Comparison of ENCODE assay signal across 1 mouse cellular context in genomic region chr5:77252115-77252827, GRCm38 (mm10).
TF ChIP-seq lines count a peak whose summit lies in the region.

No protein-coding gene starts in this region.

TF ChIP-seq in CH12.LX, 34 proteins besides CTCF, POLR2A, EP300 and RAD21 (continued from another document):
- TF ChIP-seq ZNF384 (IDR thresholded peaks at IDR 0.05; ENCODE audit: low read depth, low read length) (peak; percentile 25; the same call in 1 of the 2 replicates), MAZ (IDR thresholded peaks at IDR 0.05; ENCODE audit: low read depth, low read length) (0 out of 2 replicates have a peak, but pooled peaks have one; percentile 34), BHLHE40 (IDR thresholded peaks at IDR 0.05; ENCODE audit: low read depth, low read length) (peak; percentile 64), JUND (conservative IDR thresholded peaks at IDR 0.05; ENCODE audit: low read depth, low read length) (peak; percentile 88), CHD2 (IDR thresholded peaks at IDR 0.05; ENCODE audit: low read length) (peak; percentile 26; the same call in 1 of the 2 replicates), MXI1 (IDR thresholded peaks at IDR 0.05; ENCODE audit: low read depth, low read length) (peak; percentile 33; the same call in 1 of the 2 replicates), NRF1 (IDR thresholded peaks at IDR 0.05; ENCODE audit: low read depth, low read length) (no peak), ELF1 (IDR thresholded peaks at IDR 0.05; ENCODE audit: low read depth, low read length) (no peak), MAFK (IDR thresholded peaks at IDR 0.05; ENCODE audit: insufficient replicate concordance, low read length) (peak; percentile 72; the same call in 1 of the 2 replicates), KAT2A (IDR thresholded peaks at IDR 0.05; ENCODE audit: insufficient replicate concordance, low read length) (no peak), MAX (IDR thresholded peaks at IDR 0.05; ENCODE audit: low read length) (0 out of 2 replicates have a peak, but pooled peaks have one; percentile 14), RCOR1 (conservative IDR thresholded peaks at IDR 0.05; ENCODE audit: low read depth, low read length) (peak; percentile 38), IRF4 (IDR thresholded peaks at IDR 0.05; ENCODE audit: low read depth, low read length) (peak; percentile 91), USF2 (conservative IDR thresholded peaks at IDR 0.05; ENCODE audit: low read depth, low read length) (no peak)
